Mouse (Mus musculus): ENCODE data around the gene Secisbp2. TPM values are rescaled to one million over a fixed set of nuclear protein-coding genes. Genes with fewer than 3 reads are reported as not detected.
A peak's percentile ranks its signal among the peaks of the same experiment; 100 is the strongest.

Secisbp2 gene
- total RNA-seq, 2 experiments from 2014 or later = 15.1 to 22.2 TPM

DNA sequence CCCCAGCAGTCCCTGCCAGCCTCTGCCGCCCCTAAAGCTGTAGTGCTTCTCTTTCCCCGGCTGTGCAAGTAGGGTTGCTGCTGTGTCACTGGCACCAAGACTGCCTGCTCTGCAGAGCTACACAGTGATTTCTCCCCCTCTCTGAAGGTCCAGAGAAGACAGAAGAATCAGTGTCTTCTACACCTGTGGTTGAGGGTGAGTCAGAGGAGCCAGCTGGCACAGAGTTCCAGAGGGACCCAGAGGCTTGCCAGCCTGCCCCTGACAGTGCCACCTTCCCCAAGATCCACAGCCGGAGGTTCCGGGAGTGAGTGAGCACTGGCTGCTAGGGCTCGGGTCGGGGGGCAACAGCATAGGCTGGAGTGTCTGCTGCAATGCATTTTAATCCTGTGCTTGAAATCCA, 27.2 kb downstream of the Secisbp2 start:
- DNase-seq (ENCODE audit: low spot score in 2 of 2) = no peak

DNA sequence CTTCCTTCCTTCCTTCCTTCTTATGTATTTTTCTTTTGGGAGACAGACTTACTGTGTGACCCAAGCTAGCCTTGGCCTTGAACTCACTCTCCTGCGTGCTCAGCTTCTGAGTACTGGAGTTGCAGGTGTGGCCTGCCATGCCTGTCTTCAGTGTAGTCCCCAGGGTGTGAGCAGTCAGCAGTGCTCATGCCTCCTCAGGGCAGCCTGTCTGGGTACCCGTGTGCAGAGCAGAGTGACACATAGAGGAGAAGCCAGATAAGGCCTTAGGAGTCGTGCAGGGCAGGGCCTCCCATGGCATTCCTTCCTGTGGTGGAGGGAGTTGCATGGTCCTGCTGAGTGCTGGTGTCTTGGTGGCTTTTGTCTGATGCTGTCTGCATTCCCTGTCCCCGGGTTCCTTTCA, 27.8 kb downstream of the Secisbp2 start:
- no peak for DNase-seq (ENCODE audit: low spot score in 2 of 2)

More for the DNA sequence above, 27.2 kb downstream of the Secisbp2 start:
- intact Hi-C loops (cut with DNase I) = no loop called here

GRCm38 (mm10) chr13:51681076-51681475, 29.6 kb downstream of the Secisbp2 start:
- intact Hi-C loops (cut with DNase I) = no loop called here
- no peak for DNase-seq (ENCODE audit: low spot score in 2 of 2)

More for the DNA sequence above, 27.8 kb downstream of the Secisbp2 start:
- intact Hi-C loops (cut with DNase I) = no loop called here

- intact Hi-C loops (cut with DNase I) = no loop called here
- no peak for DNase-seq (ENCODE audit: low spot score in 2 of 2)
Measured at GRCm38 (mm10) chr13:51681634-51682033, 30.1 kb downstream of the Secisbp2 start.

DNA sequence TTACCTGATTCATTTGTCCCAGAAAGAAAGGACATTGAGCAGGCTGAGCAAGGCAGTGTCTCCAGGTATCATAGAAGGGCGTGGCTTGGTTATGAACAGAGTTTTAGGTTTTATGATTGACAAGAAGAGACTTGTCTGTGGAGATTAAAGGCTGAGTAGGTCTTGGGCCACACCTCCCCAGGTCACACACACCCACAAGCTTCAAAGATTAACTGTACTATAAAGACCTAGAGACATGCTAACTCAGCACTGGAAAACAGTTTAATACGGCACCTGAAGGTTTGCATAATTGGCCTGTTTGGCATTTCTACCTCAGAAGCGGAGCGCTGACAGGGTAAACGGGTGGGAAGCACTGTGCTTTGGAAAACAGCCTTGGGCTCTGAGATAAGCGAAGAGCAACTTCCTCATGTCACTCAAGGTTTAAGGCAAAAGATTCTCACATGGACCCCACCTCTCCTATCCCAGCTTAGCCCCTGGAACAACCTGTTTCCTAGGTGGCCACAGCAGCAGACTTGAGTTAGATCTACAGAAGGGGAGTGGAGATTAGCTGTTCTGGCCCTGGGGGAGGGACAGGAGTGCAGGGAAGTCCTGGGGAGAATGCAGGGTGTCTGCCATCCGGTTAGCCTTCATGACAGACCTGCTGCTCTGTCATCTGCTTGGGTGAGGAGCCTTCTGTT, 33.9 kb downstream of the Secisbp2 start:
- no peak for DNase-seq (ENCODE audit: low spot score in 2 of 2)
- intact Hi-C loops (cut with DNase I) = no loop called here

GRCm38 (mm10) chr13:51686966-51687365, 35.5 kb downstream of the Secisbp2 start:
- intact Hi-C loops (cut with DNase I) = no loop called here
- DNase-seq (ENCODE audit: low spot score in 2 of 2) = no peak

GRCm38 (mm10) chr13:51688688-51689087, 37.2 kb downstream of the Secisbp2 start:
- intact Hi-C loops (cut with DNase I) = no loop called here
- DNase-seq (ENCODE audit: low spot score in 2 of 2) = no peak

DNA sequence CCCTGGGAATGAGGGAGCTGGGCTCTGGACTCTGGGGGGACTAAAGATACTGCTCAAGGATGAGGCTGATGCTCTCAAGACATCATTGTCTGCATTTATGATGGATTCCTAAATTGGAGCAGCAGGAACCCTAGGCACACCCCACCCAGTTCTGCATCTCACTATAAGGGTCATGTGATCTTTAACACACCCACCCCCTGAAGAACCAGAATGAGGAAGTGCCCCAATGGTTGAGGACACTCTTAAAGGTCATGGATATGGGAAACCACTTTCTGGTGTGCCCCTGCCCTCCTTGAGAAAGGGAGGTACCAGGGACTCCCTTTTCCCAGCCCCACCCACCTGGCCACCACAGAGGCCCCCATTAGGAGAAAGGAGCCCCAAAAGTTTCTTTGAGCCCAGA, 45.0 kb downstream of the Secisbp2 start:
- intact Hi-C loops (cut with DNase I) = no loop called here
- no peak for DNase-seq (ENCODE audit: low spot score in 2 of 2)

DNA sequence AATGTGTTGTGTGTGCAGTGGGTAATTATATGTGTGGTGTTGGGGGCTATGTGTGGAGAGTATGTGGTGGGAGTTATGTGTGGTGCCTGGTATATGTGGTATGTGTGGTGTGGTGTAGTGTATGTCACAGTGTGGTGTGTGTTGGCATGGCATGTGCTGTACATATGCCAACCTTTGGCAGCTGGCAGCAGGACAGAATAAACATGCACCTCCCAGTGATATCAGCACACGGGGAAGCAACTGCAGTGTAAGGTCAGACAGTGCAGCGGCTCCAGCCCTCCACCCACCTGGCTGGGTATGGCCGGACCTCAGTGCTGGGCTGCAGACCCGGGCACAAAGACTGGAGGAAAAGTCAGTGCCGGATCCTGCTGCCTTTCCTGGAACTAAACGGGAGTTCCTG, 46.0 kb downstream of the Secisbp2 start:
- no peak for DNase-seq (ENCODE audit: low spot score in 2 of 2)
- intact Hi-C loops (cut with DNase I) = no loop called here

DNA sequence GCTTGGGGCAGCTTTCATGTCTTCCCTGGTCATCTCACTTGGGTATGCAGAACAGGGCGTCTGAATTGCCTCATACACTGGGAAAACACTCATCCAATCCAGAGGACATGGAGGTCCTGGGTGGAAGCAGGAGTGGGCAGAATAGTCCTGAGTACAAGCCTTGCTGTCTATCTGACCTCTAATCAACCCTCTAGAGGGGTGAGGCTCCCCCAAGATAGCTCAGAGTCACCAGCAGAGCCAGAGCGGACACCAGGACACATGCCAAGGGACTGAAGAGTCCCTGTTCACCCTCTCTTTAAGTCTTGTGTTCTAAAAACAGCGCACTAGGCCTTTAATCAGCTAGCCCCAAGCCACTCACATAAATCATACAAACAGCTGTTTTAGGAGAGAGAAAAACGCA, 46.4 kb downstream of the Secisbp2 start:
- intact Hi-C loops (cut with DNase I) = no loop called here
- no peak for DNase-seq (ENCODE audit: low spot score in 2 of 2)

DNA sequence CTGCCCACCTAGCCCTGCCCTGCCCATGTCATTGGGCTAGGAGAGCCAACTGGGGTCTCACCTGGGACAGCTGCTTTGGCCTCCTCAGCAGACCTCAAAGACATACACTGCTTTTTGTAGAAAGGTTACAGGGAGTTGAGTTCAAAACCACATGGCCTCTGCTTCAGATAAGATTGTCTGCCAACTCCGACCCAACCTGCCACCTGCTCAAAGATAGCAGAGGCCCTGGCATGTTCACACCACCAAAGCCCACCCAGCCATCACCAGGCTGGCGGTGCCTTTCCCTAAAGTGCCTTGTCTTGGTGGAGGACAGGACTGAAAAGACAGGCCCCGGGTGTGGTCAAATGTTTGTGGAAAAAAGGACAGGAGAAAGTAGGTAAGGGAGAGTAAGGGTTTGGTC, 46.8 kb downstream of the Secisbp2 start:
- intact Hi-C loops (cut with DNase I) = no loop called here
- no peak for DNase-seq (ENCODE audit: low spot score in 2 of 2)

GRCm38 (mm10) chr13:51703893-51704292, 52.4 kb downstream of the Secisbp2 start:
- intact Hi-C loops (cut with DNase I) = no loop called here
- DNase-seq (ENCODE audit: low spot score in 2 of 2) = no peak

- intact Hi-C loops (cut with DNase I) = no loop called here
- peak in 1 of 2 experiments; percentile 26 for DNase-seq (ENCODE audit: low spot score in 2 of 2)
Measured at GRCm38 (mm10) chr13:51705882-51706854, 54.7 kb downstream of the Secisbp2 start.

- intact Hi-C loops (cut with DNase I) = no loop called here
- no peak for DNase-seq (ENCODE audit: low spot score in 2 of 2)
Measured at GRCm38 (mm10) chr13:51710738-51711137, 59.2 kb downstream of the Secisbp2 start.

GRCm38 (mm10) chr13:51712022-51712421, 60.5 kb downstream of the Secisbp2 start:
- DNase-seq (ENCODE audit: low spot score in 2 of 2) = no peak
- intact Hi-C loops (cut with DNase I) = no loop called here

GRCm38 (mm10) chr13:51716350-51717263, 65.1 kb downstream of the Secisbp2 start:
- DNase-seq (ENCODE audit: low spot score in 2 of 2) = no peak
- intact Hi-C loops (cut with DNase I) = no loop called here

GRCm38 (mm10) chr13:51719256-51719655, 67.8 kb downstream of the Secisbp2 start:
- intact Hi-C loops (cut with DNase I) = no loop called here
- DNase-seq (ENCODE audit: low spot score in 2 of 2) = no peak

DNA sequence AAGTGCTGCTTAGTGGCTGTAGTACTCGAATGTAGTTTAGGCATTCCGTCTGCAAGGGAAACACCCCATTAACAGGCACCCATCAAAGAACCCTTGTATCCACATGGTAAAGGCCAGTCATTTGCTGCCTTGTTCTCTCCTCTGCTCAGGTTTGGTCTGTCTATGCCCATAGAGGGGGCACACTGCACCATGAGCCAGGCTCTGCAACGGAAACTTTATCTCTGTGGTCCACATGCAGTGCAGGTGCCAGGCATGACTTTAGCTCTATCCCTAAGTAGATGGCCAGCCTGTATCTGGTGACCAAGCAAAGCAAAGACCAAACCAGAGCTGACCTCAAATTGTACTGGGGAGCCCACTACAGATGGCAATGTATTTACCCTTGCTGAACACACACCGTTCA, 69.1 kb downstream of the Secisbp2 start:
- no peak for DNase-seq (ENCODE audit: low spot score in 2 of 2)
- intact Hi-C loops (cut with DNase I) = no loop called here

- intact Hi-C loops (cut with DNase I) = no loop called here
- DNase-seq (ENCODE audit: low spot score in 2 of 2) = no peak
Measured at GRCm38 (mm10) chr13:51723114-51723513, 71.6 kb downstream of the Secisbp2 start.

GRCm38 (mm10) chr13:51724566-51724965, 73.1 kb downstream of the Secisbp2 start:
- intact Hi-C loops (cut with DNase I) = no loop called here
- DNase-seq (ENCODE audit: low spot score in 2 of 2) = no peak
